In the genomic region with DNA sequence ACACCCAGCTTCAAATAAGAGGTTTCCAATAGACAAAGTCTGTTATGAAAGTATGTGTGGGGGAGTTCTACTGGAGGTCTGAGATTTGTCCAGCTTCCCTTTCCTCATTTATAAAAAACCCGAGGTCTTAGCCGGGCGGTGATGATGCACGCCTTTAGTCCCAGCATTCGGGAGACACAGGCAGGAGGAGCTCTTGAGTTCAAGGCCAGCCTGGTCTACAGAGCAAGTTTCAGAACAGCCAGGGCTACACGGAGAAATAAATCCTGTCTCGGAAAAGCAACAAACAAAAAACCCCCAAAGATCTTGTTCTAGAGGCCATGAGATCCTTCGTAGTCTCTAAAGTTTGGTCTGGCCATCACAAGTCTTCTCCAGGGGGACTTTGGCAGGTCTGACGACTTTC, we compare ENCODE assay signal across 8 mouse cellular contexts. TPM values are rescaled to one million over a fixed set of nuclear protein-coding genes. Genes with fewer than 3 reads are reported as not detected.
DNase-seq lines count a peak whose midpoint lies in the region; ATAC-seq and TF ChIP-seq lines count a peak whose summit lies in the region.

No protein-coding gene starts in this region.

- peak overlapping the region; percentile 53 for H3K9ac ChIP-seq in hindbrain, embryonic 15.5 days

- H3K4me1 ChIP-seq in hindbrain, embryonic 15.5 days (replicated peaks) = peaks cover 38% of the 10 kb centered on the region
- H3K4me1 ChIP-seq in lung, adult 2 months (ENCODE audit: control insufficient read depth, insufficient read depth, low read length) = peaks cover 3% of the 10 kb centered on the region; the same call in 1 of the 2 replicates

- H3K27ac ChIP-seq in layer of hippocampus, adult 2 months = peak overlapping the region; percentile 98
- H3K27ac ChIP-seq in hindbrain, embryonic 15.5 days (replicated peaks) = peak overlapping the region; percentile 83

- peak overlapping the region; percentile 67 for H3K4me2 ChIP-seq in hindbrain, embryonic 15.5 days

- no peaks in the 10 kb centered on the region for H3K27me3 ChIP-seq in hindbrain, embryonic 15.5 days

- 3% methylated on average over 9 of the region's 9 CpGs for WGBS in hindbrain, embryonic 15.5 days
- under 1% methylated on average over 9 of the region's 9 CpGs for WGBS in lung, adult 2 months

- no peaks in the 10 kb centered on the region for H3K9me3 ChIP-seq in hindbrain, embryonic 15.5 days

- H3K36me3 ChIP-seq in hindbrain, embryonic 15.5 days = no peaks in the 10 kb centered on the region

- peak overlapping the region; percentile 77 for H3K4me3 ChIP-seq in layer of hippocampus, adult 2 months
- peak overlapping the region; percentile 83 for H3K4me3 ChIP-seq in hindbrain, embryonic 15.5 days
- H3K4me3 ChIP-seq in lung, adult 2 months (replicated peaks; ENCODE audit: extremely low read depth, low read depth, low read length) = peak overlapping the region; percentile 95

- no peak for ATAC-seq in hindbrain, embryonic 15.5 days (ENCODE audit: low FRiP score, low read depth)

- DNase-seq in layer of hippocampus, adult 2 months (ENCODE audit: low spot score in 2 of 2) = no peak
- DNase-seq in layer of hippocampus, adult 11-12 months (ENCODE audit: low spot score) = no peak
- DNase-seq in brain, adult 2 months (ENCODE audit: low read depth, low spot score) = peak; percentile 42
- DNase-seq in lung, adult 2 months = no peak
- peak; percentile 63 for DNase-seq in testis, postnatal 10 days (ENCODE audit: low spot score)
- DNase-seq in urinary bladder, adult 18-20 months (ENCODE audit: low spot score in 2 of 2) = no peak
- DNase-seq in thymus, postnatal 10 days (ENCODE audit: low spot score in 2 of 2) = no peak

- TF ChIP-seq POLR2A in lung, adult 2 months (IDR thresholded peaks at IDR 0.05; ENCODE audit: borderline replicate concordance, extremely low read depth, low read depth, low read length) = peak; percentile 9; the same call in 1 of the 2 replicates

- TF ChIP-seq CTCF in layer of hippocampus, adult 2 months (conservative IDR thresholded peaks at IDR 0.05) = no peak; the same call in 1 of the 2 replicates
- no peak for TF ChIP-seq CTCF in lung, adult 2 months (IDR thresholded peaks at IDR 0.05; ENCODE audit: insufficient read depth, low read length)

RNA-seq across cellular contexts. Expression of a gene that starts 0.8 kb away (rescaled TPM):
- under 1 TPM in 1 of 2 experiments, not detected in 1; 0.56 TPM for total RNA-seq in layer of hippocampus, adult 2 months (2021)
- polyA plus RNA-seq in hindbrain, embryonic 15.5 days (2015; fragmentation: Nextera tagmentation; extraction: Ambion mirVana) = 0.12 and 0.31 TPM in 2 replicates
- 0.89 and 1.0 TPM in 2 replicates for polyA plus RNA-seq in lung, adult 2 months (2012; rRNA removed)

RNA-seq across cellular contexts. Expression of a gene that starts 0.9 kb away (rescaled TPM):
- total RNA-seq in layer of hippocampus, adult 2 months (2021) = 10 to 100 TPM; 25.4 to 28.1 TPM
- polyA plus RNA-seq in hindbrain, embryonic 15.5 days (2015; fragmentation: Nextera tagmentation; extraction: Ambion mirVana) = 17.2 and 18.2 TPM in 2 replicates
- 79.4 and 105 TPM in 2 replicates for polyA plus RNA-seq in lung, adult 2 months (2012; rRNA removed)

RNA-seq across cellular contexts. Expression of a gene that starts 1.0 kb away (rescaled TPM):
- 10 to 100 TPM; 15.5 to 19.7 TPM for total RNA-seq in layer of hippocampus, adult 2 months (2021)
- polyA plus RNA-seq in hindbrain, embryonic 15.5 days (2015; fragmentation: Nextera tagmentation; extraction: Ambion mirVana) = 7.4 and 9.2 TPM in 2 replicates
- polyA plus RNA-seq in lung, adult 2 months (2012; rRNA removed) = 63.8 and 65.2 TPM in 2 replicates

RNA-seq across cellular contexts. Expression of a gene that starts 13.1 kb away (rescaled TPM):
- 10 to 100 TPM in 1 of 2 experiments, 1 to 10 TPM in 1; 8.4 to 16.4 TPM for total RNA-seq in layer of hippocampus, adult 2 months (2021)
- 5.5 and 6.1 TPM in 2 replicates for polyA plus RNA-seq in hindbrain, embryonic 15.5 days (2015; fragmentation: Nextera tagmentation; extraction: Ambion mirVana)
- 150 and 162 TPM in 2 replicates for polyA plus RNA-seq in lung, adult 2 months (2012; rRNA removed)

RNA-seq across cellular contexts. Expression of a gene that starts 14.4 kb away (rescaled TPM):
- total RNA-seq in layer of hippocampus, adult 2 months (2021) = 1 to 10 TPM; 6.1 to 8.4 TPM
- 16.6 and 19.4 TPM in 2 replicates for polyA plus RNA-seq in hindbrain, embryonic 15.5 days (2015; fragmentation: Nextera tagmentation; extraction: Ambion mirVana)
- 280 and 290 TPM in 2 replicates for polyA plus RNA-seq in lung, adult 2 months (2012; rRNA removed)

Comparison
In these comparisons a context has a peak if more than half of its experiments do, and no peak if none do; other contexts are left out.
1. DNase-seq: peak in brain, adult 2 months (single experiment) and testis, postnatal 10 days (single experiment); none in layer of hippocampus, adult 2 months (0 of 2), layer of hippocampus, adult 11-12 months (single experiment), lung, adult 2 months (single experiment), urinary bladder, adult 18-20 months (0 of 2) and thymus, postnatal 10 days (0 of 2).
2. Peak in every context shown above with its lines, with median percentiles within 50 percentile points of each other: H3K4me3 ChIP-seq.